Mouse (Mus musculus) bone marrow, adult 2 months (tissue): ENCODE results near the gene Tax1bp3.

Experiments
- CTCF ChIP-seq: fragments of 200-500 bp; IDR thresholded peaks from 2 replicates; pipeline ENCODE4 v1.5.1; 2011; ENCODE audit warnings: low read length, control low read depth; ENCODE audit not compliant: control insufficient read depth, insufficient read depth
- POLR2A ChIP-seq: fragments of 200-500 bp; IDR thresholded peaks from 2 replicates; pipeline ENCODE4 v1.6.1; 2011; ENCODE audit warnings: low read depth, mild to moderate bottlenecking, control low read depth, low read length, borderline replicate concordance; ENCODE audit not compliant: control insufficient read depth

GRCm38 (mm10) chr11:73144261-73144681 is 32.6 kb upstream of the Tax1bp3 start:
- TF ChIP-seq POLR2A (no peak), CTCF (no peak)
